Mouse (Mus musculus): ENCODE results near the gene Nkd2.

DNA sequence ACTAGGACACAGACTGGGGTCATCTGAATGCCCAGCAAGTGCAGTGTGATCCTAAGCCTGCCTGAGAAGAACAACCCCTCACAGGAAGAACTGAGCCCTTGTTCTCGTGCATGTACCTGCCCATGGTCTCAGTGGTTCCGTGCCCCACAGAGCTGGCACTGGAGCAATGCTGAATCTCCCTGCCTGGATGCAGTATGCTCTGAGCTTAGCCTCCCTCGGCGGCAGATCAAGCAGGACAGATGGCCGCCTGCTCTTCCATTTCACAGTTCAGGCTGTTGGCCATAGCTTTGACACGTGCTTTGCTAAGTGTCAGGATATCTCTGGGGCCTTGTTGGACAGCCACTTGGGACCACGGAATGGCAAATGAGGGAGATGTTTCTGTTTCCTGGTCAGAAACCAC lies 33.2 kb downstream of the Nkd2 start:
- TF ChIP-seq RAD21 (IDR thresholded peaks at IDR 0.05; ENCODE audit: low read depth, low read length) (no peak), PAX5 (IDR thresholded peaks at IDR 0.05; ENCODE audit: low read length) (no peak), CTCF (conservative IDR thresholded peaks at IDR 0.05 in 1 of 2, IDR thresholded peaks at IDR 0.05 in 1 of 2; ENCODE audit: low read depth in 2 of 2, low read length in 2 of 2) (no peak), POLR2A (IDR thresholded peaks at IDR 0.05; ENCODE audit: low read depth, low read length) (no peak), TCF12 (IDR thresholded peaks at IDR 0.05; ENCODE audit: low read depth, low read length) (no peak), ZC3H11A (IDR thresholded peaks at IDR 0.05; ENCODE audit: low read depth, low read length) (no peak)
